Mouse (Mus musculus) left cerebral cortex, adult 6 months (tissue): ENCODE data around the gene Gm28036. TPM values are rescaled to one million over a fixed set of nuclear protein-coding genes. Genes with fewer than 3 reads are reported as not detected.

Source experiments
- long read RNA-seq, 2 experiments: library from polyadenylated mRNA; unstranded; transcript quantifications; one replicate each; pipeline ENCODE4 v2.0.0; 2019 to 2020
- polyA plus RNA-seq: library from polyadenylated mRNA; unstranded; fragments of <200 nt; fragmentation: Nextera tagmentation; gene quantifications from 2 replicates; pipeline ENCODE4 v1.2.3, GENCODE M21; 2021

The Gm28036 gene
- 5.1 and 5.2 TPM in 2 replicates for polyA plus RNA-seq
- long read RNA-seq, experiment 1, partial matches to known transcripts: 0 of 6 reads
- long read RNA-seq, experiment 1, other reads (novel, unspliced or antisense): 6 of 6 reads
- long read RNA-seq, experiment 2, partial matches to known transcripts: 1 of 1 reads
- long read RNA-seq, experiment 2, other reads (novel, unspliced or antisense): 0 of 1 reads

GRCm38 (mm10) chr2:156126992-156127391 is at the start of gene Gm28036:
Gene Gm28036, minus strand, starts transcription at chr2:156127092.

GRCm38 (mm10) chr2:156143953-156144724 is 17.2 kb upstream of the Gm28036 start, which contains the start of the genes Romo1 and Nfs1:
Gene Romo1, plus strand, starts transcription at chr2:156144039.
Gene Nfs1, minus strand, starts transcription at chr2:156144186.

GRCm38 (mm10) chr2:156111358-156112079 is 15.4 kb downstream of the Gm28036 start, which contains the start of the genes Cpne1 and Rbm12:
Gene Cpne1, minus strand, starts transcription at chr2:156111965.
Gene Rbm12, minus strand, starts transcription at chr2:156111978.

GRCm38 (mm10) chr2:156065099-156066041 is 61.5 kb downstream of the Gm28036 start, which contains the start of gene Spag4:
Gene Spag4, plus strand, starts transcription at chr2:156065175.

DNA sequence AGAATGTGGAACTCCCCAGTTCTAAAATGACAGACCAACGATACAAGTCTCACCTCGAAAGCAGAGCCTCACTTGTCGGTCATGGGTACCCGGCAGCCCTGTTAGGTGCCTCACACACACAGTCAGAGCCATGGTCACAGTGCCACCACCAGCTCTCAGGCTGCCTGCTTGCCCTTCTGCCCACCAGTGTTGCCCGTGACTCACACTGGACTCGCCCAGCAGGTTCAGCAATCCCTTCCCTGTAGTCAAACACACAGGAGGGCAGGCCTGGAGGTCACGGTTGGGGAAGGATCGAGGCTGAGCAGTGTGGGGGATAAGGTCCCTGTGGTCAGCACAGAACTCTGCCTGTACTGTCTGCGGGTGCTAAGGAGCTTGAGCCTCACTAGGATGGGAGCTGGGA is 74.1 kb downstream of the Gm28036 start, which contains the start of gene Fer1l4:
TSS of gene Fer1l4 (minus strand) at position 132 of the 400 bp plus-strand sequence.

Other genes with a start within 250 kb of the Gm28036 start
- 53.9 and 71.2 TPM in 2 replicates for gene Uqcc1, start 196.8 kb downstream of the Gm28036 start, polyA plus RNA-seq
- gene Gm15557, start 186.4 kb downstream of the Gm28036 start, polyA plus RNA-seq: not detected in 2 replicates
- 0.20 and 0.58 TPM in 2 replicates for gene Gdf5, start 181.7 kb downstream of the Gm28036 start, polyA plus RNA-seq
- gene Cep250, start 170.6 kb downstream of the Gm28036 start, polyA plus RNA-seq: 3.9 and 4.1 TPM in 2 replicates
- 0.26 and 0.33 TPM in 2 replicates for gene 6430550D23Rik, start 119.1 kb downstream of the Gm28036 start, polyA plus RNA-seq
- 363 and 436 TPM in 2 replicates for gene Ergic3, start 119.0 kb downstream of the Gm28036 start, polyA plus RNA-seq
- not detected in 2 replicates for gene Fer1l4, start 74.1 kb downstream of the Gm28036 start, polyA plus RNA-seq
- gene Spag4, start 61.9 kb downstream of the Gm28036 start, polyA plus RNA-seq: 2.8 and 3.0 TPM in 2 replicates
- gene Cpne1, start 15.1 kb downstream of the Gm28036 start, polyA plus RNA-seq: 9.6 and 13.1 TPM in 2 replicates
- gene Rbm12, start 15.1 kb downstream of the Gm28036 start, polyA plus RNA-seq: 5.7 and 7.7 TPM in 2 replicates
- 495 and 586 TPM in 2 replicates for gene Romo1, start 16.9 kb upstream of the Gm28036 start, polyA plus RNA-seq
- 42.5 and 54.2 TPM in 2 replicates for gene Nfs1, start 17.1 kb upstream of the Gm28036 start, polyA plus RNA-seq
- 190 and 225 TPM in 2 replicates for gene Rbm39, start 53.1 kb upstream of the Gm28036 start, polyA plus RNA-seq
- gene Phf20, start 69.4 kb upstream of the Gm28036 start, polyA plus RNA-seq: 49.8 and 51.8 TPM in 2 replicates
- gene Cnbd2, start 185.2 kb upstream of the Gm28036 start, polyA plus RNA-seq: 6.1 and 7.1 TPM in 2 replicates
- 107 and 133 TPM in 2 replicates for gene Scand1, start 185.6 kb upstream of the Gm28036 start, polyA plus RNA-seq